Mouse (Mus musculus) hindbrain, postnatal 0 days (tissue): ENCODE results near the gene Rhbdf2. TPM values are rescaled to one million over a fixed set of nuclear protein-coding genes. Genes with fewer than 3 reads are reported as not detected.

Source experiments
- ATAC-seq: fragments of 200-750 bp; cut with Nextera tagmentation; 2 replicates; pipeline ENCODE4 v1.8.0; 2017; ENCODE audit warnings: mild to moderate bottlenecking, moderate TSS enrichment, moderate library complexity
- DNase-seq: peaks from one replicate; pipeline ENCODE4 v3.0.0-alpha.2; 2015; ENCODE audit warnings: low spot score
- H3K27ac ChIP-seq: fragments of 300-500 bp; sonication (generic); 2 replicates; pipeline ENCODE4 v1.5.1; 2014; ENCODE audit warnings: mild to moderate bottlenecking
- H3K27me3 ChIP-seq: fragments of 300-500 bp; sonication (generic); 2 replicates; pipeline ENCODE4 v1.6.1; 2014; ENCODE audit warnings: low read length, mixed read lengths; ENCODE audit not compliant: insufficient read depth
- H3K36me3 ChIP-seq: fragments of 300-500 bp; sonication (generic); 2 replicates; pipeline ENCODE4 v1.6.1; 2014; ENCODE audit warnings: low read length, mixed read lengths; ENCODE audit not compliant: insufficient read depth
- H3K4me1 ChIP-seq: fragments of 300-500 bp; sonication (generic); 2 replicates; pipeline ENCODE4 v1.6.1; 2014; ENCODE audit warnings: antibody characterized with exemption, low read length, mixed read lengths; ENCODE audit not compliant: insufficient read depth
- H3K4me2 ChIP-seq: fragments of 300-500 bp; sonication (generic); 2 replicates; pipeline ENCODE4 v1.6.1; 2014; ENCODE audit warnings: low read depth, mild to moderate bottlenecking, low read length, moderate library complexity, mixed read lengths
- H3K4me3 ChIP-seq: fragments of 300-500 bp; sonication (generic); 2 replicates; pipeline ENCODE4 v1.5.1; 2014; ENCODE audit warnings: low read length
- H3K9ac ChIP-seq: fragments of 300-500 bp; sonication (generic); replicated peaks from 2 replicates; pipeline ENCODE4 v1.6.1; 2014; ENCODE audit warnings: mild to moderate bottlenecking, low read length, moderate library complexity, mixed read lengths
- H3K9me3 ChIP-seq: fragments of 300-500 bp; sonication (generic); 2 replicates; pipeline ENCODE4 v1.6.1; 2016; ENCODE audit warnings: low read length, mixed read lengths
- CTCF ChIP-seq: IDR thresholded peaks from 2 replicates; pipeline ENCODE4 v1.5.1; 2016; ENCODE audit warnings: antibody characterized with exemption, control low read depth, low read depth
- WGBS: fragments of 180-500 bp; shearing (Covaris S2); extraction: QIAGEN DNeasy Blood & Tissue Kit; methylation state at CpG from one replicate; pipeline ENCODE4 v1.1.7; 2014; 5-methylcytosine and 5-hydroxymethylcytosine counted together
- polyA plus RNA-seq: library from polyadenylated mRNA; unstranded; fragments of >200 nt; fragmentation: Nextera tagmentation; extraction: Ambion mirVana; gene quantifications from 2 replicates; pipeline ENCODE4 v1.2.1, GENCODE M21; 2015
- total RNA-seq: library from RNA; depleted of rRNA; stranded (reverse); fragments of >200 nt; gene quantifications from 2 replicates; pipeline ENCODE4 v1.2.3, GENCODE M21; 2014

Gene Rhbdf2
- total and polyA plus RNA-seq, 2 experiments from 2014 or later = 1.6 to 3.8 TPM

DNA sequence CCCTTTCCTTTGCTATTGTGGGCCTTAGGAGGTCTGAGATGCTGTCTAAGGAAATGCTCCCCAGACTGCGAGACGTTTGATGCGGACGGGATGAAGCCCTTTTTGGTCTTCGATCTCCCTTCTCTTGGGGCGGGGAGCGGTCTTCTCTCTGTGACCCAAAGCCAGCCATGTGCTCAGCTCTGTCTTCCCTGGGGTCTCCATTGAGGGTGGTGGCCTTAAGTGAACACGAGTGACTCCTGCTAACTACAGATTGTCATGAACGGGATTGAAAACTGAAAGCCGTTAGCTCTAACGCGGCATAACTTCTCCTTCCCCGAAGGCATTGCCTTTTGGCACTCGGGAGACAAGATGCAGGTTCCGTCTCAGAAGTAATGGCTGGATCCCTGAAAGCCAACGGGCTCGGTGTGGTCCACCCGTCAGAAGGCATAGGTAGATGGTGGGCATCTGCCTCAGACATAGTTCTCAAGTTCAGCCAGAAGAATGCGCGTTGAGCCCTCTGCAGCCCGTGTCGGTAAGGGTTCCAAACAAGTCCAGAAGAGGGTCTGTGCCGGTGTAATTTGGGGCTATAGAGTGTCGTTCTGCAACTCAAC lies 45.1 kb upstream of the Rhbdf2 start:
- ATAC-seq (no peak), DNase-seq (no peak)
- Histone ChIP-seq H3K27me3 (no peaks in the 10 kb centered on the region), H3K9me3 (no peaks in the 10 kb centered on the region), H3K4me3 (peak overlapping the region; percentile 69), H3K4me1 (peaks cover 10% of the 10 kb centered on the region), H3K9ac (peak overlapping the region; percentile 76), H3K4me2 (peak overlapping the region; percentile 97), H3K27ac (peak overlapping the region; percentile 74), H3K36me3 (peaks cover 35% of the 10 kb centered on the region)
- TF ChIP-seq CTCF = no peak
- under 1% methylated on average over 24 of the region's 24 CpGs for WGBS

DNA sequence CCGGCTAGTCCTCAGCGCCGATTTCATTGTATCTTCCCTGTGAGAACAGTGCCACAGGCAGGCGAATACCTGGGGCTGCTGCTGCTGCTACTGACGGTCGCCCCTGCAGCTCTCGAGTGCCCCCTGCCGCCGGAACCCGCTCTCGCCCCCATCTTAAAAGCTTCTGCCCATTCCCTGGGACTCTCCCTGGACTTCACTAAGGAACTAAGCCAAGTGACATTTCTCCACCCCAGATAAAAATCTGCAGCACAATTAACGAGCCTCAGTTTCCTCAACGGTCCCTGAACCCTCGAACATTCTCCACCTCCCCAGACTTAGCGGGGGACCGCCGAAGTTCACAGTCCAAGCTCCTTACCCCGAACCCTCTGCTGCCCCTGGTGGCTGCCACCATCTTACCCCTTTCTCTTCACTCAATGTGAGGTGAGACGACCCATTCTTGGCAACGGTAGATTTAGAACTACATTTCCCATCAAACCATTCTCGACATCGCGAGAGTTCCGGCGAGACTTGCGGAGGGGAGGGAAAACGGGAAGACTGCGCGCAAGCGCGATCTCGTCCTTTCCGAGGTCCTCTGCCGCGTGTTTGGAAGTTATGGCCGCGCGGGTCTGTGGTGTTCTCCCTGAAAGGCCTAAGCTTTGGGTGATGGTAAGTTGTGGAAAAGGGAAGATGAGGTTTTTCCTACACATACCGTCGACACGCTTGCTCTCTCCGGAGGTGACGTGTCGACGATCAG lies 44.5 kb upstream of the Rhbdf2 start:
- Histone ChIP-seq H3K27ac (peak overlapping the region; percentile 74), H3K4me2 (peak overlapping the region; percentile 97), H3K9me3 (no peaks in the 10 kb centered on the region), H3K27me3 (no peaks in the 10 kb centered on the region), H3K36me3 (peaks cover 28% of the 10 kb centered on the region), H3K9ac (peak overlapping the region; percentile 76), H3K4me1 (peaks cover 10% of the 10 kb centered on the region), H3K4me3 (peak overlapping the region; percentile 69)
- WGBS = under 1% methylated on average over 45 of the region's 45 CpGs
- peak; percentile 73 for TF ChIP-seq CTCF
- ATAC-seq (peak; percentile 93), DNase-seq (peak; percentile 98)

DNA sequence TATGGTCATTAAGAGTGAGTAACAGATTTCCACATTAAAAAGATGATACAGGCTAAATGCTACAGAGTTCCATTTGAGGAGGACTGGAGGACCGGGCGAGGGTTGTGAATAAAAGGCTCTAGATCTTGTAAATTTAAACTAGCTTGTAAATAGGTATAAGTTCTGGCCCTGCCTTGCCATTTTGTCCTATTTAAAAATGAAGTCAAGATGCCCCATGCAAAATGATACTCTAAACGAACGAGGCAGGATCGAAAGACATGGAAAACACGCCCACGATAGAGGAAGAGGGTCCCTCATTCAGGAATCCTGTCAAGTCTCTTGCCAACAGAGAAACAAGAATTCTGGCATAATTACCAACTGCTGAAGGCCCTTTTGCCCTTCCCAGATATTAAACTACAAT lies 43.6 kb upstream of the Rhbdf2 start:
- WGBS = 67% methylated on average over 7 of the region's 7 CpGs
- H3K27me3 ChIP-seq = no peaks in the 10 kb centered on the region
- peaks cover 10% of the 10 kb centered on the region for H3K4me1 ChIP-seq
- peaks cover 22% of the 10 kb centered on the region; the same call in 1 of the 2 replicates for H3K36me3 ChIP-seq
- H3K4me3 ChIP-seq = no peak overlapping the region
- DNase-seq (no peak), ATAC-seq (no peak)
- no peak for TF ChIP-seq CTCF
- no peak overlapping the region; the same call in 1 of the 2 replicates for H3K27ac ChIP-seq
- no peaks in the 10 kb centered on the region for H3K9me3 ChIP-seq
- 0 out of 2 replicates have a peak overlapping the region, but pooled peaks have one; percentile 76 for H3K9ac ChIP-seq
- peak overlapping the region; percentile 97 for H3K4me2 ChIP-seq

DNA sequence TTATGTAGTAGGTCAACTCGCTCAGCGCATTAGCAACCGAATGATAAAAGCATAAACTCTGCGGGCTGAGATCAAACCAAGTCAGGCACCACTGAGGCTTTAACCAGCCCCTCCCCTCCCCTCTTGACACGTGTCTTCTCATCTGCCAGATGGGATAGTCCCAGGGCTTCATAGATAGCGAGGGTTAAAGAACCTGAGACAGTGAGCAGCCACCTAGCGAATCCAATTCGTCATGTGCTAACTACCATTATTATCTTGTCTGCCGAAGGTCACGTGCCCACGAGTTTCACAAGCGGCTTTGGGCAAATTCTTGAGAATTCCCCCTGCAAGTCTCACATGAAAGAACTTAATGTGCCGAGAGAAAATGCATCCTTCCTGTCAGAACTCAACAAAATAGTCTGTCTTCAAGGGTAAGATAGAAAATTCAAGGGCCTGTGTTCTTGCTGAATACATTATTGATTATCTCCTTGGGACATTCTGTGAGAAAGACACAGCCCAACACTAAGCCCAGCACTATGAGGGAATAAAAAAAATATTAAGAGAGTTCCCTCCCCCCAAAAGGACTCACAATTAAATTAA lies 43.1 kb upstream of the Rhbdf2 start:
- no peak for TF ChIP-seq CTCF
- Histone ChIP-seq H3K27ac (no peak overlapping the region; the same call in 1 of the 2 replicates), H3K4me2 (no peak overlapping the region), H3K4me1 (peaks cover 10% of the 10 kb centered on the region), H3K36me3 (peaks cover 16% of the 10 kb centered on the region; the same call in 1 of the 2 replicates), H3K9ac (no peak overlapping the region), H3K9me3 (no peaks in the 10 kb centered on the region), H3K4me3 (no peak overlapping the region), H3K27me3 (no peaks in the 10 kb centered on the region)
- ATAC-seq = no peak
- no peak for DNase-seq
- WGBS = 43% methylated on average over 13 of the region's 13 CpGs

DNA sequence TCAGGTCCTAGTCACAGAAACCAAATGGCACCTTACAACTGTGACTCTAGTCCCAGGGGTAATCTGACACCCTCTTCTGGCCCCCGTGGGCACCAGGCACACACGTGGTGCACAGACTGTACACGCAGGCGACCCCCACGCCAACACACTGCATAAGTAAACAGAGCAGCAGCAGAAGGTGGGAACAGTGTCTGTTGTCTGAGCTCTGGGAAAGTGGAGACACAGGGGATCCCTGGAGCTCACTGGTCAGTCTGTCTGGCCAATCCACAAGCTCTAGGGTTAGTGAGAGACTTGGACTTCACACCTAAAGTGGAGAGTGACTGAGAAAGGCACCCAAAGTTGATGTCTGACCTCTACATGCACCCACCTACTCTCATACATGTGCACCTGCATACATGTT lies 42.5 kb upstream of the Rhbdf2 start:
- Histone ChIP-seq H3K36me3 (peaks cover 11% of the 10 kb centered on the region; the same call in 1 of the 2 replicates), H3K27me3 (no peaks in the 10 kb centered on the region), H3K4me2 (no peak overlapping the region), H3K4me1 (peaks cover 10% of the 10 kb centered on the region), H3K4me3 (no peak overlapping the region), H3K9me3 (no peaks in the 10 kb centered on the region), H3K27ac (no peak overlapping the region), H3K9ac (no peak overlapping the region)
- no peak for ATAC-seq
- no peak for TF ChIP-seq CTCF
- WGBS = 51% methylated on average over 5 of the region's 5 CpGs
- DNase-seq = no peak

DNA sequence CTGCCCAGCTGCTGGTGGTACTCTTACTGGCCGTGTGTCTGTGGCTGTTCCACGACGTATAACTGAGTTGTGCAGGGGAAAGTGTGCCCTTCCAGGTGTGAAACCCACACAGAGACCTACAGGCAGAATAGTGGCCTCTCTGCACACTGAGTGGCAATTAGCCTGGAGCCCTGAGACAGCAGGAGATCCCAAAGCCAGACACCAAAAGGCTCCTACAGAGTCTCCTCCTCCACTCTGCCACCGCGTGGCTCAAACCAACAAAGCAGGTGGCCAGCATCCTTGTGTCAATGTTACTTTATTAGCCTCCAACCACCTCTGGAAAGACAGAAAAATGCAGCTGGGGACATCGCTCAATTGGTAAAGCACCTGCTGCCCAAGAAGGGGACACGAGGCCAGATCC lies 42.0 kb upstream of the Rhbdf2 start:
- no peak overlapping the region for H3K4me2 ChIP-seq
- TF ChIP-seq CTCF = peak; percentile 51
- H3K27ac ChIP-seq = no peak overlapping the region
- no peaks in the 10 kb centered on the region for H3K27me3 ChIP-seq
- ATAC-seq (no peak), DNase-seq (peak; percentile 45)
- no peak overlapping the region for H3K9ac ChIP-seq
- H3K9me3 ChIP-seq = no peaks in the 10 kb centered on the region
- H3K4me3 ChIP-seq = no peak overlapping the region
- 43% methylated on average over 7 of the region's 7 CpGs for WGBS
- peaks cover 6% of the 10 kb centered on the region; the same call in 1 of the 2 replicates for H3K36me3 ChIP-seq
- H3K4me1 ChIP-seq = peaks cover 10% of the 10 kb centered on the region
